Mouse (Mus musculus) left cerebral cortex, postnatal 25 days (tissue): Measurements from ENCODE around the gene Mon2. TPM values are rescaled to one million over a fixed set of nuclear protein-coding genes. Genes with fewer than 3 reads are reported as not detected.

ENCODE experiments used
- DNase-seq, 2 experiments: peaks; one replicate each; pipeline ENCODE4 v3.0.0; 2022; ENCODE audit warnings: low spot score in 2 of 2, mixed read lengths in 1 of 2
- intact Hi-C: fragments of 180-260 bp; cut with DNase I; formaldehyde crosslinking; loops from one replicate; pipeline ENCODE4 v1.15.1; 2025
- total RNA-seq, 2 experiments: library from RNA; stranded (reverse); gene quantifications; 2 replicates each; pipeline ENCODE4 v1.2.3; 2021

Gene Mon2
- total RNA-seq, 2 experiments from 2014 or later, result 92.6 to 102 TPM

GRCm38 (mm10) chr10:123001985-123002384, 74.3 kb downstream of the Mon2 start:
- intact Hi-C loops, result no loop called here
- no peak for DNase-seq

GRCm38 (mm10) chr10:123001363-123001762, 74.9 kb downstream of the Mon2 start:
- no peak for DNase-seq
- intact Hi-C loops, result no loop called here

GRCm38 (mm10) chr10:122999356-122999755, 76.9 kb downstream of the Mon2 start:
- intact Hi-C loops, result loop anchor here (10.0 kb wide), 1 partner anchor 315 kb away; no protein-coding TSS in a partner anchor
- DNase-seq, result no peak

GRCm38 (mm10) chr10:122997852-122998251, 78.5 kb downstream of the Mon2 start:
- intact Hi-C loops, result loop anchor here (10.0 kb wide), 1 partner anchor 313 kb away; no protein-coding TSS in a partner anchor

GRCm38 (mm10) chr10:122994402-122995107, 81.8 kb downstream of the Mon2 start:
- intact Hi-C loops, result loop anchor here (10.0 kb wide), 1 partner anchor 310 kb away; no protein-coding TSS in a partner anchor
- no peak for DNase-seq

More at GRCm38 (mm10) chr10:122997852-122998251, 78.5 kb downstream of the Mon2 start:
- DNase-seq, result no peak

GRCm38 (mm10) chr10:122991648-122992047, 84.7 kb downstream of the Mon2 start:
- no peak for DNase-seq
- intact Hi-C loops, result loop anchor here (10.0 kb wide), 1 partner anchor 307 kb away; no protein-coding TSS in a partner anchor

- intact Hi-C loops, result loop anchor here (10.0 kb wide), 1 partner anchor 306 kb away; no protein-coding TSS in a partner anchor
- peak; percentile 61 to 87 for DNase-seq
Observed at GRCm38 (mm10) chr10:122991053-122991452, 85.3 kb downstream of the Mon2 start.

- intact Hi-C loops, result loop anchor here (1.0 to 10.0 kb wide), 2 partner anchors 182 to 306 kb away; no protein-coding TSS in a partner anchor
- DNase-seq, result no peak
Observed at GRCm38 (mm10) chr10:122990606-122991005, 85.7 kb downstream of the Mon2 start.

- peak in 1 of 2 experiments; percentile 88 for DNase-seq
- intact Hi-C loops, result loop anchor here (1.0 to 10.0 kb wide), 4 partner anchors 182 to 438 kb away; no protein-coding TSS in a partner anchor
Observed at GRCm38 (mm10) chr10:122989916-122990315, 86.4 kb downstream of the Mon2 start.

GRCm38 (mm10) chr10:122988372-122988771, 87.9 kb downstream of the Mon2 start:
- intact Hi-C loops, result loop anchor here (5.0 to 10.0 kb wide), 2 partner anchors 274 to 436 kb away; no protein-coding TSS in a partner anchor
- DNase-seq, result no peak

GRCm38 (mm10) chr10:122987671-122988128, 88.6 kb downstream of the Mon2 start:
- DNase-seq, result peak in 1 of 2 experiments; percentile 73
- intact Hi-C loops, result loop anchor here (5.0 to 10.0 kb wide), 2 partner anchors 273 to 435 kb away; no protein-coding TSS in a partner anchor

- intact Hi-C loops, result loop anchor here (1.0 to 10.0 kb wide), 3 partner anchors 178 to 434 kb away; no protein-coding TSS in a partner anchor
- DNase-seq, result peak; percentile 80 to 84
Observed at GRCm38 (mm10) chr10:122986320-122987225, 89.7 kb downstream of the Mon2 start.

GRCm38 (mm10) chr10:122985515-122986319, 90.6 kb downstream of the Mon2 start:
- DNase-seq, result peak; percentile 76 to 85
- intact Hi-C loops, result loop anchor here (1.0 to 10.0 kb wide), 6 partner anchors 25 to 433 kb away; no protein-coding TSS in a partner anchor

GRCm38 (mm10) chr10:122985252-122985514, 91.1 kb downstream of the Mon2 start:
- no peak for DNase-seq

GRCm38 (mm10) chr10:122984531-122985251, 91.6 kb downstream of the Mon2 start:
- intact Hi-C loops, result loop anchor here (2.0 to 10.0 kb wide), 5 partner anchors 24 to 432 kb away; no protein-coding TSS in a partner anchor
- no peak for DNase-seq

More at GRCm38 (mm10) chr10:122985252-122985514, 91.1 kb downstream of the Mon2 start:
- intact Hi-C loops, result loop anchor here (2.0 to 10.0 kb wide), 5 partner anchors 24 to 433 kb away; no protein-coding TSS in a partner anchor

GRCm38 (mm10) chr10:122983579-122984530, 92.5 kb downstream of the Mon2 start:
- intact Hi-C loops, result loop anchor here (2.0 to 10.0 kb wide), 4 partner anchors 23 to 269 kb away; no protein-coding TSS in a partner anchor
- DNase-seq, result no peak
